Mouse (Mus musculus) testis, adult 2 months (tissue): ENCODE measurements around the gene Cacna1d.

Source experiments
- CTCF ChIP-seq: fragments of 200-500 bp; IDR thresholded peaks from 2 replicates; pipeline ENCODE4 v1.5.1; 2012; ENCODE audit warnings: low read depth, mild to moderate bottlenecking, inconsistent platforms, low read length, moderate library complexity; ENCODE audit not compliant: control insufficient read depth, insufficient read depth, insufficient replicate concordance
- POLR2A ChIP-seq: fragments of 200-500 bp; IDR thresholded peaks from 2 replicates; pipeline ENCODE4 v1.6.1; 2012; ENCODE audit warnings: low read depth, mild to moderate bottlenecking, inconsistent platforms, low read length, moderate library complexity; ENCODE audit not compliant: control insufficient read depth

DNA sequence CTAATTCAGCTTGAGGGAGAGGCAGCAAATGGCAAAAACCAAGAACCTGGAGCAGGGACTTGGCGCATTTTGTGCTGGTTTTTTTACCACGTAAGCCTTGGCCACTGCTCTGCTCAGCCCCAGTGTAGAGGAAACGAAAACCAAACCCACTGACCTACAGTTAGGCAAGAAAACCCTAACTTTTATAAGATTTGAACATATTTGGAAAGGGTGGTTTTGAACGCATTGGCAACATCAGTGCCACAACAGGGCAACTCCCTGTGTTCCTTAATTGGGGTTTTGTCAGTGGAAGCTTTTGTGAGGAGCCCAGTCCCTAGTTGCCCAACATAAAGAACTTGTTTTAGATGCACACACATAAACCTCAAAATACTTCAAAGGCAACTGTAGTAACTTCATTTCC, 384.7 kb downstream of the Cacna1d start:
- TF ChIP-seq CTCF (no peak), POLR2A (no peak)
